Mouse (Mus musculus): ENCODE measurements around the gene Il16. TPM values are rescaled to one million over a fixed set of nuclear protein-coding genes. Genes with fewer than 3 reads are reported as not detected.

The Il16 gene
- 419 and 436 TPM in 2 replicates for total RNA-seq (2023)

DNA sequence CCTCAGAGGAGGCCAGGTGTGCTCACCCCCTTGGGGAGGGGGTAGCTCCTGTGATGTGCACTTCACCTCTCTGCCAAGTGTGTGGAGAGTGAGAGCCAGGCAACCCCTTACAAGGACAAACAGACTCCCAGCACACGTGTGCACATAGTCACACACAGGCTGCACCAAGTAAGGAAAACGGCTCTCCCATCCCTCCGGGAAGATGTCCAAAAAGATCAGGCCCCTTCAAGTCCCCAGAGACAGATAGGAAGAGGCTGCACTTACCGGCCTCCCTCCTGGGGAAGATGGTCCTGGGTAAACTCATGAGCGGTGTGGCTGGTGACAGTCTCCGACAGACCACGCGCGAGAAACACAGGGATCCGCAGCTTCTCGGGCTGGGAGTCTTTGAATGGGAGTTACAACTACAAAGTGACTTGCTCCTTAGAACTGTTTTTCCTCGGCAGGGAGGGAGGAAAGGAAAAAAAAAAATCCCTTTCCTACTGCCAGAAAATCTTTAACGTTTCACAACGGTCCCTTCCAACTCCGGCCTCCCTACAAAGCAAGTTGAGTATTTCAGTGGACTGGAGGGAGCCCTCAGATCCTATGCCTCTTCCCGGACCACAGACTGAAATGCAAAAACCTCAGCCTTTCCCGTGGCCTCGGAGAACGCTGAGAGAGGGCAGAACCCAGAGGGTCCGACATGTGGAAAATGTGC, at the start of gene Il16:
Il16 (minus strand) TSS at position 314 of the 694 bp plus-strand sequence.

DNA sequence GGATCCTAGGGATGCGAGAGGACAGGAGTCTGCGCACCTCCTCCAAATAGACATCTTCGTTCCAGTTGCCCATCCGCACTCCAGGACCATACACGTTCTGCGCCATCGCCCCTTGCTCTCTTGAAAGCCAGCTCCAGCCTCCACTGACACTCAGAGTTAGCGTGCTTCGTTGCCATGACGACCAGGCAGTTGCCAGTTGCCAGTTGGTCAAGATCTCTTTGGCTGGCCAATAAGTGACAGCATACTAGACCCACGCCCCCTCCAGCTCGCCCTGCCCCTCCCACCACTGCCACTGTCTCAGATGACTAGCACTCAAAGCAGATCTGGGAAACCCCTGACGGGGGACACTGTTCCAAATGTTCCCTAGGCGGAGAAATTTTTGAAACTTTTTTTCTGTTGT, 49.2 kb upstream of the Il16 start, which contains the start of gene Cfap161:
Cfap161 (minus strand) TSS at position 176 of the 400 bp plus-strand sequence.

DNA sequence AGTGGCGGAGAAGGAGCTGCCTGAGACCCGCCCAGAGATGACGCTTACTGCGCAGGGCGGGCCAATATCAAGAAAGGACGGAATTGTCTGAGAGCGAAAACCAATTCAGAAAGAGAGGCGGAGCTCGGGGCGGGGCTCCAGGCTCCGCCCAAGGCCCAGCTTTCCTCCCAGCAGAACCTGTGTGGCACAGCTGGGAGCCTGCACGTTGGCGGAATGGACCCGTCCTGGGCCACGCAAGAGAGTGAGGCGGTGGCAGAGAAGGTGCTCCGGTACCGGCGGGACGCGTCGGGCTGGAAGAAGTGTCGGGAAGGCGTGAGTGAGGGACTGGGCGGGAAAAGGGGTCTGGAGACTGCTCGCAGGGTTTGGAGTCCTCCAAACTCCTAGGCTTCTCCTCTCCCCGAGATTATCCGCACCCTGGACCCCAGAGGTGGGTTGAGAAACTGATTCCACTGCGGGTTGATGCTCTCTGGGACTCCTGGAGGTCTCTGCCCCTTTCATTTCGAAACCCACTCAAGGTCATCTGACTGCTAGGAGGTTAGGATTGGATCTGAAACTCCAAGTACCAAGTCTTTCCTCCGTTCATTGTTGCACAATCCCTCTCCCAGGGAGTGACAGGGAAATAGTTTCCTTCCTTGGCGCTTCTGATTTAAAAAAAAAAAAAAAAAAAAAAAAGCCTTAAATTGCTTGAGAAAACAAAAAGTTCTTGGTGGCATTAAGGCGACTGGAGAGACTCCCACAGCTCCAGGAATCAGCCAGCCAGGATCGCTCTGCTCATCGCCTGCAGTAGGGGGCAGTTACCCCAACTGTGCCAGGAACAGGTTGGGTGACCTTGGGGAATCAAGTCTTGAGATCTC, 113.5 kb downstream of the Il16 start, which contains the start of gene Stard5:
Stard5 (plus strand) TSS at position 132 of the 854 bp plus-strand sequence.

Other genes starting within 250 kb of the Il16 start
- 0.29 TPM in 1 of 2 replicates, not detected in the other for gene Tmc3, start 160.8 kb downstream of the Il16 start, total RNA-seq (2023)
- 21.0 and 23.6 TPM in 2 replicates for gene Stard5, start 113.8 kb downstream of the Il16 start, total RNA-seq (2023)
- 0.54 TPM in 1 of 2 replicates, not detected in the other for gene Cfap161, start 49.2 kb upstream of the Il16 start, total RNA-seq (2023)
- 13.5 and 13.8 TPM in 2 replicates for gene Tlnrd1, start 138.6 kb upstream of the Il16 start, total RNA-seq (2023)
- gene Mesd, start 138.7 kb upstream of the Il16 start, total RNA-seq (2023): 10.5 and 20.2 TPM in 2 replicates